Mouse (Mus musculus) stomach, postnatal 0 days (tissue): Measurements from ENCODE around the gene Pdcl3.
"Not testable (repeated sequence)": the region's sequence is repeated elsewhere in the genome, so short reads cannot be mapped to it uniquely, and the experiment has no call there.

Experiments
- CTCF ChIP-seq: IDR thresholded peaks from 2 replicates; pipeline ENCODE4 v1.5.1; 2016; ENCODE audit warnings: antibody characterized with exemption, low read depth, mild to moderate bottlenecking, moderate library complexity
- EP300 ChIP-seq: optimal IDR thresholded peaks from 2 replicates; pipeline ENCODE3; 2016; ENCODE audit warnings: antibody characterized with exemption

DNA sequence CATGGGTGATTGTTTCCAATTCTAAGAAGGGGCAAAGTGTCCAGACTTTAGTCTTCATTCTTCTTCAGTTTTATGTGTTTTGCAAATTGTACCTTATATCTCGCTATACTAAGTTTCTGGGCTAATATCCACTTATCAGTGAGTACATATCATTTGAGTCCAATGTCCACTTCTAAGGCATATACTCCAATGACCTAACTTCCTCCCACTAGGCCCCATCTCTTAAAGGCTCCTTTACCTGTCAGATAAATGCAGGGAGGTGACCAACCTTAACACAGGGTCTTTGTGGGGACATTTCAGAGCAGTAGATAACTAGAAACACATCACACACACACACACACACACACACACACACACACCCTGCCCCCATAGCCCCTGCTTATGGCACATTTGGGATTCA, 59.0 kb downstream of the Pdcl3 start:
- TF ChIP-seq EP300, CTCF: not testable (repeated sequence)
